In the genomic region with DNA sequence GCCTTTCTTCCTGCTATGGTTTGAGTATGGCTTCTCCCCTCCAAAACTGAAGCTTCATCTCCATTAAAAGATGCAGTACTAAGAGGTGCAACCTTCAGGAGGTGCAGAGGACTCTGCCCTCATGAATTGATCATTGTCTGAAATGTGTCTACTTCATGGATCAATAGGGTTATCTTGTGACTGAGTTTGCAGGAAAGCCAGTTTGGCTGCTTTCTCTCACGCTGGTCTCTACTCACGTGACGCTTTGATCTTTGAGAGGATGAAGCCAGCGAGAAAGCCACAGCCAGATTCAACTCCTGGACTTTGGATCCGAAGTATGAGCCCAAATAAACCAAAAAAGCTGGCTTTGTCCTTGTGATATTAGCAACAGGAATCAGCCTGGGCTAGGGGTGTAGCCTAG, we compare ENCODE assay signal across 25 mouse cellular contexts. TPM values are rescaled to one million over a fixed set of nuclear protein-coding genes. Genes with fewer than 3 reads are reported as not detected.
A peak's percentile ranks its signal among the peaks of the same experiment; 100 is the strongest.
DNase-seq lines count a peak whose midpoint lies in the region; ATAC-seq and TF ChIP-seq lines count a peak whose summit lies in the region.
"Had no signal": no experiment of that assay in that cellular context is flagged by ENCODE, and none has a peak within 500 bp of the region (broad histone marks: within the 10 kb centered on the region; RNA-seq: fewer than 3 reads in every experiment).

No protein-coding gene starts in this region.

- H3K27ac ChIP-seq in intestine, postnatal 0 days (ENCODE audit: low read depth, low read length), result no peak overlapping the region
- H3K27ac ChIP-seq in liver, embryonic 14.5 days, result no peak overlapping the region
- no peak overlapping the region for H3K27ac ChIP-seq in stomach, embryonic 16.5 days (ENCODE audit: low read length)
- H3K27ac ChIP-seq in midbrain, embryonic 10.5 days (replicated peaks), result no peak overlapping the region
- H3K27ac ChIP-seq in left cerebral cortex, adult 2 months, result no peak overlapping the region
- H3K27ac ChIP-seq: hindbrain, embryonic 14.5 days; neural tube, embryonic 12.5 days had no signal

- H3K9ac ChIP-seq in intestine, postnatal 0 days (ENCODE audit: low read depth, low read length), result no peak overlapping the region
- no peak overlapping the region for H3K9ac ChIP-seq in liver, embryonic 14.5 days (replicated peaks)
- no peak overlapping the region for H3K9ac ChIP-seq in stomach, embryonic 16.5 days (ENCODE audit: low read length)
- H3K9ac ChIP-seq: heart, embryonic 12.5 days; hindbrain, embryonic 14.5 days; lung, embryonic 14.5 days; neural tube, embryonic 12.5 days had no signal

- no peaks in the 10 kb centered on the region for H3K27me3 ChIP-seq in intestine, postnatal 0 days (replicated peaks; ENCODE audit: control insufficient read depth, insufficient read depth, low read length)
- no peaks in the 10 kb centered on the region for H3K27me3 ChIP-seq in liver, embryonic 14.5 days (ENCODE audit: control insufficient read depth, insufficient read depth, low read length)
- no peaks in the 10 kb centered on the region for H3K27me3 ChIP-seq in stomach, embryonic 16.5 days (ENCODE audit: control insufficient read depth, insufficient read depth, low read length)
- no peaks in the 10 kb centered on the region for H3K27me3 ChIP-seq in midbrain, embryonic 10.5 days (ENCODE audit: low read depth, poor library complexity, severe bottlenecking)
- H3K27me3 ChIP-seq: heart, embryonic 12.5 days; neural tube, embryonic 12.5 days had no signal

- TF ChIP-seq CTCF in intestine, postnatal 0 days (IDR thresholded peaks at IDR 0.05; ENCODE audit: low read depth), result no peak
- TF ChIP-seq CTCF in liver, embryonic 14.5 days (IDR thresholded peaks at IDR 0.05; ENCODE audit: low read depth), result no peak
- no peak for TF ChIP-seq CTCF in left cerebral cortex, adult 2 months (IDR thresholded peaks at IDR 0.05)

- no peak overlapping the region for H3K4me3 ChIP-seq in intestine, postnatal 0 days (ENCODE audit: low read depth, low read length)
- no peak overlapping the region for H3K4me3 ChIP-seq in liver, embryonic 14.5 days (ENCODE audit: insufficient read depth in 1 of 2, low read depth in 2 of 2, low read length in 2 of 2)
- no peak overlapping the region for H3K4me3 ChIP-seq in stomach, embryonic 16.5 days (replicated peaks; ENCODE audit: low read length)
- no peak overlapping the region for H3K4me3 ChIP-seq in midbrain, embryonic 10.5 days
- no peak overlapping the region for H3K4me3 ChIP-seq in left cerebral cortex, adult 2 months
- H3K4me3 ChIP-seq: heart, embryonic 12.5 days; neural tube, embryonic 12.5 days had no signal

- DNase-seq in kidney, adult 8-10 months, result peak; percentile 28 to 35
- DNase-seq in kidney, postnatal 4 days, result no peak
- DNase-seq in liver, embryonic 14.5 days (ENCODE audit: low read depth in 3 of 3, low spot score in 3 of 3), result no peak
- no peak for DNase-seq in midbrain, embryonic 10.5 days (ENCODE audit: low spot score)
- no peak for DNase-seq in thymus, postnatal 25 days
- DNase-seq in left cerebral cortex, adult 2 months (ENCODE audit: extremely low spot score in 1 of 2, low spot score in 2 of 2), result no peak
- DNase-seq: adrenal gland, postnatal 36 days; cerebellum, adult 9-10 months; gastrocnemius, postnatal 10 days; heart, adult 18-20 months; heart, postnatal 10 days; lung, embryonic 14.5 days; midbrain, embryonic 14.5 days; right cerebral cortex, postnatal 14 days; thymus, adult 18-20 months; thymus, postnatal 4 days had no signal

- intact Hi-C loops in left cerebral cortex, adult 2 months (cut with DNase I), result no loop called here

- peak; percentile 57 for ATAC-seq in intestine, postnatal 0 days
- ATAC-seq in liver, embryonic 14.5 days (ENCODE audit: insufficient read depth), result peak; percentile 11; the same call in 1 of the 2 replicates
- ATAC-seq in stomach, embryonic 16.5 days (ENCODE audit: insufficient read depth, low FRiP score), result peak; percentile 76; the same call in 1 of the 2 replicates
- ATAC-seq: forebrain, embryonic 14.5 days; inflammation-experienced regulatory T-cells, adult 6 months had no signal

- H3K4me2 ChIP-seq in intestine, postnatal 0 days (replicated peaks; ENCODE audit: low read depth), result no peak overlapping the region
- H3K4me2 ChIP-seq in liver, embryonic 14.5 days (ENCODE audit: low read depth), result peak overlapping the region; percentile 59; the same call in 1 of the 2 replicates
- no peak overlapping the region for H3K4me2 ChIP-seq in stomach, embryonic 16.5 days (ENCODE audit: low read depth, low read length)
- H3K4me2 ChIP-seq: heart, embryonic 12.5 days; hindbrain, embryonic 14.5 days; lung, embryonic 14.5 days; neural tube, embryonic 12.5 days had no signal

- no peaks in the 10 kb centered on the region for H3K9me3 ChIP-seq in intestine, postnatal 0 days (ENCODE audit: control insufficient read depth)
- no peaks in the 10 kb centered on the region for H3K9me3 ChIP-seq in liver, embryonic 14.5 days (ENCODE audit: control insufficient read depth, low read length)
- H3K9me3 ChIP-seq in stomach, embryonic 16.5 days (replicated peaks; ENCODE audit: control insufficient read depth, low read length), result no peaks in the 10 kb centered on the region
- H3K9me3 ChIP-seq in midbrain, embryonic 10.5 days (replicated peaks), result no peaks in the 10 kb centered on the region
- H3K9me3 ChIP-seq: heart, embryonic 12.5 days; neural tube, embryonic 12.5 days had no signal

- TF ChIP-seq EP300 in liver, embryonic 14.5 days (IDR thresholded peaks at IDR 0.05; ENCODE audit: low read depth), result no peak

- no peaks in the 10 kb centered on the region for H3K4me1 ChIP-seq in intestine, postnatal 0 days (replicated peaks; ENCODE audit: control insufficient read depth, insufficient read depth, low read length)
- peaks cover 36 to 44% of the 10 kb centered on the region in 2 experiments for H3K4me1 ChIP-seq in liver, embryonic 14.5 days (replicated peaks; ENCODE audit: control insufficient read depth in 2 of 2, insufficient read depth in 2 of 2, low read length in 1 of 2)
- peaks cover 6% of the 10 kb centered on the region for H3K4me1 ChIP-seq in stomach, embryonic 16.5 days (ENCODE audit: control insufficient read depth, insufficient read depth, low read length)
- H3K4me1 ChIP-seq in midbrain, embryonic 10.5 days, result no peaks in the 10 kb centered on the region
- H3K4me1 ChIP-seq: neural tube, embryonic 12.5 days had no signal

- 39% methylated on average over 5 of the region's 5 CpGs for WGBS in intestine, postnatal 0 days
- WGBS in liver, embryonic 14.5 days (ENCODE audit: insufficient replicate concordance), result 66% methylated on average over 5 of the region's 5 CpGs
- 61% methylated on average over 5 of the region's 5 CpGs for WGBS in stomach, embryonic 16.5 days
- WGBS in midbrain, embryonic 10.5 days, result 87% methylated on average over 5 of the region's 5 CpGs

- H3K36me3 ChIP-seq in intestine, postnatal 0 days (ENCODE audit: control insufficient read depth, insufficient read depth), result peaks cover 14% of the 10 kb centered on the region
- H3K36me3 ChIP-seq in liver, embryonic 14.5 days (replicated peaks; ENCODE audit: control insufficient read depth, insufficient read depth, low read depth), result peaks cover 13% of the 10 kb centered on the region
- no peaks in the 10 kb centered on the region for H3K36me3 ChIP-seq in stomach, embryonic 16.5 days (ENCODE audit: control insufficient read depth, insufficient read depth, low read length)
- H3K36me3 ChIP-seq in midbrain, embryonic 10.5 days, result peaks cover 13% of the 10 kb centered on the region; the same call in 1 of the 2 replicates
- H3K36me3 ChIP-seq: neural tube, embryonic 12.5 days had no signal

RNA-seq across cellular contexts. Expression of a gene that starts 8.0 kb away (rescaled TPM):
- 29.1 TPM in 2 replicates for polyA plus RNA-seq in intestine, postnatal 0 days (2015; fragmentation: Nextera tagmentation; extraction: Ambion mirVana)
- 31.0 and 45.7 TPM in 2 replicates for polyA plus RNA-seq in liver, embryonic 14.5 days (2012; rRNA removed)
- polyA plus RNA-seq in liver, embryonic 14.5 days (2014; fragmentation: Nextera tagmentation; extraction: Ambion mirVana), result 84.7 and 95.3 TPM in 2 replicates
- 49.4 and 56.0 TPM in 2 replicates for polyA plus RNA-seq in stomach, embryonic 16.5 days (2015; fragmentation: Nextera tagmentation; extraction: Ambion mirVana)
- 27.3 and 33.0 TPM in 2 replicates for polyA plus RNA-seq in midbrain, embryonic 10.5 days (2016; fragmentation: Nextera tagmentation; extraction: Ambion mirVana)
- 10 to 100 TPM; 17.6 to 17.9 TPM for total RNA-seq in left cerebral cortex, adult 2 months (2021)

RNA-seq across cellular contexts. Expression of a gene that starts 14.8 kb away (rescaled TPM):
- 132 and 135 TPM in 2 replicates for polyA plus RNA-seq in intestine, postnatal 0 days (2015; fragmentation: Nextera tagmentation; extraction: Ambion mirVana)
- 19.1 and 20.6 TPM in 2 replicates for polyA plus RNA-seq in liver, embryonic 14.5 days (2012; rRNA removed)
- polyA plus RNA-seq in liver, embryonic 14.5 days (2014; fragmentation: Nextera tagmentation; extraction: Ambion mirVana), result 32.7 and 36.0 TPM in 2 replicates
- 107 TPM in 2 replicates for polyA plus RNA-seq in stomach, embryonic 16.5 days (2015; fragmentation: Nextera tagmentation; extraction: Ambion mirVana)
- 67.9 and 72.2 TPM in 2 replicates for polyA plus RNA-seq in midbrain, embryonic 10.5 days (2016; fragmentation: Nextera tagmentation; extraction: Ambion mirVana)
- total RNA-seq in left cerebral cortex, adult 2 months (2021), result 1 to 10 TPM; 4.3 to 6.6 TPM

RNA-seq across cellular contexts. Expression of a gene that starts 50.7 kb away (rescaled TPM):
- polyA plus RNA-seq in intestine, postnatal 0 days (2015; fragmentation: Nextera tagmentation; extraction: Ambion mirVana), result 54.6 and 55.6 TPM in 2 replicates
- 56.4 and 90.4 TPM in 2 replicates for polyA plus RNA-seq in liver, embryonic 14.5 days (2012; rRNA removed)
- 153 and 156 TPM in 2 replicates for polyA plus RNA-seq in liver, embryonic 14.5 days (2014; fragmentation: Nextera tagmentation; extraction: Ambion mirVana)
- polyA plus RNA-seq in stomach, embryonic 16.5 days (2015; fragmentation: Nextera tagmentation; extraction: Ambion mirVana), result 103 and 125 TPM in 2 replicates
- polyA plus RNA-seq in midbrain, embryonic 10.5 days (2016; fragmentation: Nextera tagmentation; extraction: Ambion mirVana), result 0.42 and 0.52 TPM in 2 replicates
- not detected for total RNA-seq in left cerebral cortex, adult 2 months (2021)
- total RNA-seq: ES-E14; megakaryocyte, adult 5-6 weeks had no signal
- polyA plus RNA-seq: inflammation-experienced regulatory T-cells, adult 6 months had no signal

RNA-seq across cellular contexts. Expression of a gene that starts 55.2 kb away (rescaled TPM):
- 29.6 and 31.1 TPM in 2 replicates for polyA plus RNA-seq in intestine, postnatal 0 days (2015; fragmentation: Nextera tagmentation; extraction: Ambion mirVana)
- 26.2 and 90.6 TPM in 2 replicates for polyA plus RNA-seq in liver, embryonic 14.5 days (2012; rRNA removed)
- polyA plus RNA-seq in liver, embryonic 14.5 days (2014; fragmentation: Nextera tagmentation; extraction: Ambion mirVana), result 20.6 and 22.6 TPM in 2 replicates
- polyA plus RNA-seq in stomach, embryonic 16.5 days (2015; fragmentation: Nextera tagmentation; extraction: Ambion mirVana), result 42.9 and 44.5 TPM in 2 replicates
- 89.3 and 103 TPM in 2 replicates for polyA plus RNA-seq in midbrain, embryonic 10.5 days (2016; fragmentation: Nextera tagmentation; extraction: Ambion mirVana)
- total RNA-seq in left cerebral cortex, adult 2 months (2021), result 10 to 100 TPM; 49.9 to 55.7 TPM

Comparison
In these comparisons a context has a peak if more than half of its experiments do, and no peak if none do; other contexts are left out.
1. DNase-seq: peak in kidney, adult 8-10 months (2 of 2); none in kidney, postnatal 4 days (0 of 2), liver, embryonic 14.5 days (0 of 3), midbrain, embryonic 10.5 days (single experiment), thymus, postnatal 25 days (single experiment) and left cerebral cortex, adult 2 months (0 of 2).
2. ATAC-seq: peak in every context shown above with its lines; median percentile 76 in stomach, embryonic 16.5 days; 57 in intestine, postnatal 0 days; 11 in liver, embryonic 14.5 days.
3. RNA of a gene that starts 50.7 kb away (polyA plus RNA-seq): 56.4 to 156 TPM in liver, embryonic 14.5 days, 103 to 125 TPM in stomach, embryonic 16.5 days and 54.6 to 55.6 TPM in intestine, postnatal 0 days; 0.42 to 0.52 TPM in midbrain, embryonic 10.5 days; every median in the first group is over 10 times any median in the second.